Mouse (Mus musculus) kidney, embryonic 16.5 days (tissue): ENCODE data around the gene Iqcn. TPM values are rescaled to one million over a fixed set of nuclear protein-coding genes. Genes with fewer than 3 reads are reported as not detected.

ENCODE experiments used
- ATAC-seq: fragments of 200-750 bp; cut with Nextera tagmentation; 2 replicates; pipeline ENCODE4 v1.8.0; 2017; ENCODE audit warnings: moderate TSS enrichment; ENCODE audit not compliant: low FRiP score, low TSS enrichment
- H3K27ac ChIP-seq: fragments of 300-500 bp; sonication (generic); 2 replicates; pipeline ENCODE4 v1.5.1; 2014; ENCODE audit warnings: low read length
- H3K27me3 ChIP-seq: fragments of 300-500 bp; sonication (generic); 2 replicates; pipeline ENCODE4 v1.6.1; 2014; ENCODE audit warnings: low read length, control low read depth, mixed read lengths; ENCODE audit not compliant: insufficient read depth
- H3K36me3 ChIP-seq: fragments of 300-500 bp; sonication (generic); 2 replicates; pipeline ENCODE4 v1.6.1; 2014; ENCODE audit warnings: low read length, control low read depth, mixed read lengths; ENCODE audit not compliant: insufficient read depth
- H3K4me1 ChIP-seq: fragments of 300-500 bp; sonication (generic); 2 replicates; pipeline ENCODE4 v1.6.1; 2014; ENCODE audit warnings: low read length, control low read depth, mixed read lengths; ENCODE audit not compliant: insufficient read depth
- H3K4me2 ChIP-seq: fragments of 300-500 bp; sonication (generic); replicated peaks from 2 replicates; pipeline ENCODE4 v1.6.1; 2014; ENCODE audit warnings: low read depth, low read length
- H3K4me3 ChIP-seq: fragments of 300-500 bp; sonication (generic); 2 replicates; pipeline ENCODE4 v1.5.1; 2014; ENCODE audit warnings: mild to moderate bottlenecking, low read length
- H3K9ac ChIP-seq: fragments of 300-500 bp; sonication (generic); replicated peaks from 2 replicates; pipeline ENCODE4 v1.6.1; 2014; ENCODE audit warnings: low read length
- H3K9me3 ChIP-seq: fragments of 300-500 bp; sonication (generic); 2 replicates; pipeline ENCODE4 v1.6.1; 2016; ENCODE audit warnings: low read length, control low read depth
- WGBS: fragments of 180-500 bp; shearing (Covaris S2); extraction: QIAGEN DNeasy Blood & Tissue Kit; methylation state at CpG from one replicate; pipeline ENCODE4 v1.1.7; 2014; 5-methylcytosine and 5-hydroxymethylcytosine counted together
- polyA plus RNA-seq: library from polyadenylated mRNA; unstranded; fragments of >200 nt; fragmentation: Nextera tagmentation; extraction: Ambion mirVana; gene quantifications from 2 replicates; pipeline ENCODE4 v1.2.1, GENCODE M21; 2015

Gene Iqcn
- polyA plus RNA-seq, 1 experiment from 2014 or later: 0.04 TPM

DNA sequence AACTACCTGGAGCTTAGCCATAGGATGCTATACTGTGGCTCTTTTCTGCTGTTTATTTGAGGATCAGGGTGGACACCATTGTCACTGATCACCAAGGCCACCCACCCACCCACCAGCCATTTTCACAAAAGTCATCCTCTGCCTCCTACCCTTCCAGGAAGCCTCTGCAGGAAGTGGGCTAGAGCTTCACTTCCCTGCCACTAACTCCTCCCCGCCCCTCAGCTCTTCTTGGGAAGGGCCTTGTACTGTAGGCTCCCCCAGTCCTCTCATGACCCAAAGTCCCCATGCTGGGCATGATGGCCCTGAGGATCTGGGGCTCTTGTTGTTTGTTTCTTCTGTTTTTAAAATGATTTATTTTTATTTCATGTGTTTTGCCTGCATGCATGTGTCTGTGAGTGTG is 27.9 kb upstream of the Iqcn start:
- no peak overlapping the region for H3K4me2 ChIP-seq
- H3K9me3 ChIP-seq: no peaks in the 10 kb centered on the region
- ATAC-seq: no peak
- no peaks in the 10 kb centered on the region for H3K27me3 ChIP-seq
- H3K4me1 ChIP-seq: peaks cover 46% of the 10 kb centered on the region
- peak overlapping the region; percentile 91 for H3K27ac ChIP-seq
- no peak overlapping the region for H3K9ac ChIP-seq
- 84% methylated on average over 1 of the region's 1 CpGs for WGBS
- H3K4me3 ChIP-seq: no peak overlapping the region
- peaks cover 6% of the 10 kb centered on the region for H3K36me3 ChIP-seq

DNA sequence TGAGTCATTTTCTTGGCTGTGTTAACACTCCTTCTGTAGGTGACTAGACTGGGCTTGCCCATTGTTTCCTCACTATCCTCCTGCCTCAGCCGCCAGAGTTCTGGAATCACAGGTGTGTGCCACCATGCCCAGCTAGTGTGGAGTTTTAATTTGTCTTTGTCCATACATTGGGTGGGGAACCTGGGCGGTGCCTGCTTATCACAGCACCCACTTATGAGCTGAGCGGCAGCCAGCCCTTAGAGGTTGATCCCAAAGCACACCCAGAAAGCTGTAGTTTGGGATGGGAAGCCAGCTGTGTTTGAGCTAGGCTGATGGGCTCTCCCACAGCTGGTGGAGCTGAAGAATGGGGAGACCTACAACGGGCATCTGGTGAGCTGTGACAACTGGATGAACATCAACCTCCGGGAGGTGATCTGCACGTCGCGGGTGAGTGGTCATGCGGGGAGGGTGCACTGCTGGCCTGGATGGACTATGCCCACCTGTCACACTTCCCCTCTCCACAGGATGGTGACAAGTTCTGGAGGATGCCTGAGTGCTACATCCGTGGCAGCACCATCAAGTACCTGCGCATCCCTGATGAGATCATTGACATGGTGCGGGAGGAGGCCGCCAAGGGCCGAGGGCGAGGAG is 25.7 kb upstream of the Iqcn start:
- H3K9me3 ChIP-seq: no peaks in the 10 kb centered on the region
- peak overlapping the region; percentile 5; the same call in 1 of the 2 replicates for H3K27ac ChIP-seq
- H3K4me1 ChIP-seq: peaks cover 37% of the 10 kb centered on the region
- no peak overlapping the region for H3K4me3 ChIP-seq
- H3K27me3 ChIP-seq: no peaks in the 10 kb centered on the region
- H3K9ac ChIP-seq: 0 out of 2 replicates have a peak overlapping the region, but pooled peaks have one; percentile 10
- no peak overlapping the region for H3K4me2 ChIP-seq
- ATAC-seq: no peak
- H3K36me3 ChIP-seq: peaks cover 6% of the 10 kb centered on the region
- WGBS: 76% methylated on average over 15 of the region's 15 CpGs

DNA sequence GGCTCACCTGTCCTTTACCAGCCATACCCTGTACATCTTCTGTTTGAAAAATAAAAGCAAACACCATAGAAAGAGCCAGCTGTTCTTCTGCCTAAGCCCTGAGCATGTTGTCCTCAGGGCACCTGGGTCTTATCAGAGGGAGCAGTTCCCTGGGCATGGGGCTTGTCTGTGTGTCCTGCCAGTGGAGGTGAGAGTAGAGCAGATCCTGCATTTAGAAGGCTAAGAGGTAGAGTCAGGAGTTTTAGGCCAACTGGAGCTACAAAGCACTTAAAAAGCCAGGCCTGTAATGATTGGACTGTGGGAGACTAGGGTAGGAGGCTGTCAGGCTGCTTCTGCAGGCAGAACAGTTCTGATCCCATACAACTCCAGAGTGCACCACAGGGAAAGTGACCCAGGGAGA is 24.6 kb upstream of the Iqcn start:
- no peaks in the 10 kb centered on the region for H3K27me3 ChIP-seq
- ATAC-seq: no peak
- H3K4me1 ChIP-seq: peaks cover 35% of the 10 kb centered on the region
- H3K36me3 ChIP-seq: peaks cover 6% of the 10 kb centered on the region
- H3K4me3 ChIP-seq: no peak overlapping the region
- no peaks in the 10 kb centered on the region for H3K9me3 ChIP-seq
- H3K27ac ChIP-seq: no peak overlapping the region
- H3K9ac ChIP-seq: no peak overlapping the region
- H3K4me2 ChIP-seq: no peak overlapping the region

DNA sequence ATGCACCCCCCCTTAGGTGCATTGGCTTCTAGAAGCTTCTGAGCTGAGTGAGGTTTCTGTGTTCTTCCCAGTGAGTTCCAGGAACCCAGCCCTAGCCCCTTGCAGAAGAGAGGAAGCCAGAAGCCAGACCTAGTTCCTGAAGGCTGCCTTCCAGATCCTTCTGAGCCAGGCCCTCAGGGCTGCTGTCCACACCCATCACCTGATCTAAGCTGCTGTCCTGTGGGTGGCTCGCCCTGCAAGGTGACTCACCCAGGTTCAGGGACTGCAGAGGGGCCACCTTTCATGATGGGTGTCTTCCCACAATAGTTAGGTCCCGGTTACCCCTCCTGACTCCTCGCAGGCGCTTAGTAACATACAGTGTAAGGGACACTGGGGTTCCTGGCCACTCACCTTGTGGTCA is 23.9 kb upstream of the Iqcn start:
- no peak overlapping the region for H3K4me3 ChIP-seq
- no peaks in the 10 kb centered on the region for H3K9me3 ChIP-seq
- H3K9ac ChIP-seq: no peak overlapping the region
- no peak for ATAC-seq
- H3K27ac ChIP-seq: no peak overlapping the region
- peaks cover 28% of the 10 kb centered on the region for H3K4me1 ChIP-seq
- no peaks in the 10 kb centered on the region for H3K27me3 ChIP-seq
- H3K36me3 ChIP-seq: peaks cover 6% of the 10 kb centered on the region
- H3K4me2 ChIP-seq: no peak overlapping the region
- 87% methylated on average over 4 of the region's 4 CpGs for WGBS

DNA sequence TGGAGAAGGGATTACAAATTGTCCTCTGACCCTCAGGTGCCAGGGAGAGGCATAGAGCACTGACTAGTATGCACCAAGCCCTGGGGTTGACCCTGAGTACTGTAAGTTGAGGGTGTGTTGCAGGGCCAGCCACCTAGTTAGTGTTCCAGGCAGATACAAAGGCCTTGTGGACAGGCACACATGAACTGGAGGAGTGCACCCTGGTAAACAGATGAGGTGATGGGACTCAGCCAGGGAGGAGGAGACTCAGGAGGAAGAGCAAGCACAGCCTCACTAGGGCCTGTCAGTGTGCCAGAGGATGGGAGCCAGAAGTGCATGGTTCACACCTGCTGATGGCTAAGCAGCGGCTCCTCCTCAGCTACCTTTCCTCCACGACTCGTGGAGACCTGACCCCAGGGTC is 23.2 kb upstream of the Iqcn start:
- H3K4me1 ChIP-seq: peaks cover 22% of the 10 kb centered on the region
- H3K4me2 ChIP-seq: no peak overlapping the region
- no peak overlapping the region for H3K27ac ChIP-seq
- H3K4me3 ChIP-seq: no peak overlapping the region
- H3K9me3 ChIP-seq: no peaks in the 10 kb centered on the region
- no peaks in the 10 kb centered on the region for H3K27me3 ChIP-seq
- ATAC-seq: no peak
- H3K9ac ChIP-seq: no peak overlapping the region
- WGBS: 86% methylated on average over 3 of the region's 3 CpGs
- peaks cover 6% of the 10 kb centered on the region for H3K36me3 ChIP-seq

DNA sequence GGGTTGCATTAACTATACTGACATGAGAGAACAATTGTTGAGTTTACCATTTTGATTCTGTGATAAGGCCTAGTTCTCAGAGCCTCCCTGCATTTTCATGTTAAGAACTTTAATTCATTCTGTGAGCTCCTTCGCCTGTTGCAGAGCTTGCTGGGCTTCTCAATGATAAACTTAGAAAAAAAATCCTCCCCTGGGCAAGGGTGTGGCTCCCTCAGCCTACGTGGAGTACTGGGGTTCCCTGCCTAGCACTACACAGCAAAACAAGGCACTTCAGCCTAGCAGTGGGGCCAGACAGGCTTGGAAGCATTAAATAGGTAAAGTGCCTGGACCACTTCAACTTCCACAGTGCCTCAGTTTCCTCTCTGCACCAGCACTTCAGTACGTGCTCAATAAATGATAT is 21.8 kb upstream of the Iqcn start:
- no peak overlapping the region for H3K9ac ChIP-seq
- 75% methylated on average over 3 of the region's 3 CpGs for WGBS
- ATAC-seq: no peak

DNA sequence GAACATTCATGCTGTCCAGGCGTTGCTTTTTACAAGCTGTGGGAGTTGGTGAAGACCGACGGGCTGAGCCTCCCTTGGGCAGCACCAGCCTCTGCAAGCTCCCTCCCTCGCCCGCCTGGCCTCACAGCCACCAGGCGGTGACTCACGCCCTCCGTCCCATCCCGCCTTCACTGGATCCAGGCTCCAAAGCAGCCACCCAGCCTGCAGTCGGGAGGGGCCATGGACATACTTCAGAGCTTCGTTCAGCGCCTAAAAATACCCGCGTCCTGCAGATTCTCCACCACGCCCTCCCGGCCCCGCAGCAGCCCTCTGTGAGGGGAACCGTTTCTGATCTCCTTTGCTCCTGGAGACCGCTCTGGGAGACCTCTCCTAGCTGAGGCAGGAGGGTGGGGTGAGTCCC is 21.1 kb upstream of the Iqcn start:
- H3K4me3 ChIP-seq: peak overlapping the region; percentile 6; the same call in 1 of the 2 replicates
- H3K4me2 ChIP-seq: peak overlapping the region; percentile 42
- ATAC-seq: peak; percentile 73
- H3K27me3 ChIP-seq: no peaks in the 10 kb centered on the region
- H3K36me3 ChIP-seq: peaks cover 6% of the 10 kb centered on the region
- no peaks in the 10 kb centered on the region for H3K9me3 ChIP-seq
- peak overlapping the region; percentile 52 for H3K9ac ChIP-seq
- 3% methylated on average over 19 of the region's 19 CpGs for WGBS
- peaks cover 15% of the 10 kb centered on the region; the same call in 1 of the 2 replicates for H3K4me1 ChIP-seq
- H3K27ac ChIP-seq: no peak overlapping the region

More for the DNA sequence above, 21.8 kb upstream of the Iqcn start:
- no peak overlapping the region for H3K4me3 ChIP-seq
- H3K9me3 ChIP-seq: no peaks in the 10 kb centered on the region
- no peak overlapping the region for H3K27ac ChIP-seq
- H3K4me2 ChIP-seq: no peak overlapping the region
- peaks cover 18% of the 10 kb centered on the region; the same call in 1 of the 2 replicates for H3K4me1 ChIP-seq
- H3K27me3 ChIP-seq: no peaks in the 10 kb centered on the region
- H3K36me3 ChIP-seq: peaks cover 6% of the 10 kb centered on the region

- no peak overlapping the region for H3K27ac ChIP-seq
- ATAC-seq: peak; percentile 2; the same call in 1 of the 2 replicates
- peak overlapping the region; percentile 52 for H3K9ac ChIP-seq
Measured at GRCm38 (mm10) chr8:70682692-70683091, 20.6 kb upstream of the Iqcn start.

GRCm38 (mm10) chr8:70684291-70684690 is 19.0 kb upstream of the Iqcn start:
- 46% methylated on average over 7 of the region's 7 CpGs for WGBS
- H3K9ac ChIP-seq: no peak overlapping the region
- H3K4me2 ChIP-seq: no peak overlapping the region
- no peaks in the 10 kb centered on the region for H3K27me3 ChIP-seq
- H3K4me1 ChIP-seq: peaks cover 6% of the 10 kb centered on the region; the same call in 1 of the 2 replicates
- no peak for ATAC-seq
- no peak overlapping the region for H3K27ac ChIP-seq
- H3K36me3 ChIP-seq: no peaks in the 10 kb centered on the region
- H3K4me3 ChIP-seq: no peak overlapping the region
- H3K9me3 ChIP-seq: no peaks in the 10 kb centered on the region

More at GRCm38 (mm10) chr8:70682692-70683091, 20.6 kb upstream of the Iqcn start:
- H3K27me3 ChIP-seq: no peaks in the 10 kb centered on the region
- no peaks in the 10 kb centered on the region for H3K9me3 ChIP-seq
- H3K4me2 ChIP-seq: peak overlapping the region; percentile 42
- WGBS: 70% methylated on average over 3 of the region's 3 CpGs
- no peak overlapping the region for H3K4me3 ChIP-seq
- peaks cover 6% of the 10 kb centered on the region for H3K36me3 ChIP-seq
- peaks cover 11% of the 10 kb centered on the region; the same call in 1 of the 2 replicates for H3K4me1 ChIP-seq

DNA sequence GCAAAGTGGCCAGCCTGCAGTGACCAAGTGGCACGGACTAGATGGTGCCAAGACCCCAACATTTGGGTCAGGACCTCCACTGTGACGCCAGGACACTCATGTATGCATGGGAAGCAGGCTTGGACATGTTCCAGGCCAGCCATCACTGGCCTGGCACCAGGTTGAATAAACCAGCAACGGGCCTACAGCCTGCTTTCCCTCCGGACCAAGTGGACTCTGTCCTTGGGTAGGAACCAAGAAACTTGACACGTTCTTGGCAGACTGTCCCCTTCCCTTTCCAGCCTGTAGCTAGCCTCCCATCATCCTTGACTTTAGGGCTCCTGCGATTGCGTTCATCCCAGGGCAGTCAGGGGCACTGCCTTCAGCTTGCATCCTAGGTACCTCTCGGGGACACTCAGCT is 15.7 kb upstream of the Iqcn start:
- WGBS: 74% methylated on average over 8 of the region's 8 CpGs
- H3K4me2 ChIP-seq: no peak overlapping the region
- H3K36me3 ChIP-seq: no peaks in the 10 kb centered on the region
- no peak overlapping the region for H3K4me3 ChIP-seq
- 0 out of 2 replicates have a peak overlapping the region, but pooled peaks have one; percentile 1 for H3K9ac ChIP-seq
- peaks cover 15% of the 10 kb centered on the region for H3K4me1 ChIP-seq
- no peaks in the 10 kb centered on the region for H3K27me3 ChIP-seq
- no peak for ATAC-seq
- H3K27ac ChIP-seq: no peak overlapping the region
- no peaks in the 10 kb centered on the region for H3K9me3 ChIP-seq
